Mouse (Mus musculus): ENCODE data around the gene Hnrnpul2. TPM values are rescaled to one million over a fixed set of nuclear protein-coding genes. Genes with fewer than 3 reads are reported as not detected.

The Hnrnpul2 gene
- polyA plus RNA-seq, 1 experiment from 2014 or later, result 6.0 TPM

- H3K27ac ChIP-seq (replicated peaks), result peak within 1 kb of the TSS; percentile 98
- WGBS, result 55% methylated on average over 11 of the region's 11 CpGs
- peak within 1 kb of the TSS; percentile 88 for H3K4me2 ChIP-seq (replicated peaks)
- no peaks in the 10 kb centered on the region for H3K9me3 ChIP-seq (replicated peaks)
- H3K27me3 ChIP-seq, result no peaks in the 10 kb centered on the region
- H3K9ac ChIP-seq, result peak within 1 kb of the TSS; percentile 80
- ATAC-seq (ENCODE audit: insufficient number of reproducible peaks, low FRiP score, low TSS enrichment, low read depth), result no peak
- peaks cover 32% of the 10 kb centered on the region for H3K4me1 ChIP-seq
- H3K36me3 ChIP-seq, result peaks cover 14% of the 10 kb centered on the region
- peak within 1 kb of the TSS; percentile 61 for H3K4me3 ChIP-seq (replicated peaks)
Observed at GRCm38 (mm10) chr19:8839103-8839907, 19.5 kb downstream of the Hnrnpul2 start, which contains the start of gene Gng3. Gene Gng3, minus strand, starts transcription at chr19:8839194.

DNA sequence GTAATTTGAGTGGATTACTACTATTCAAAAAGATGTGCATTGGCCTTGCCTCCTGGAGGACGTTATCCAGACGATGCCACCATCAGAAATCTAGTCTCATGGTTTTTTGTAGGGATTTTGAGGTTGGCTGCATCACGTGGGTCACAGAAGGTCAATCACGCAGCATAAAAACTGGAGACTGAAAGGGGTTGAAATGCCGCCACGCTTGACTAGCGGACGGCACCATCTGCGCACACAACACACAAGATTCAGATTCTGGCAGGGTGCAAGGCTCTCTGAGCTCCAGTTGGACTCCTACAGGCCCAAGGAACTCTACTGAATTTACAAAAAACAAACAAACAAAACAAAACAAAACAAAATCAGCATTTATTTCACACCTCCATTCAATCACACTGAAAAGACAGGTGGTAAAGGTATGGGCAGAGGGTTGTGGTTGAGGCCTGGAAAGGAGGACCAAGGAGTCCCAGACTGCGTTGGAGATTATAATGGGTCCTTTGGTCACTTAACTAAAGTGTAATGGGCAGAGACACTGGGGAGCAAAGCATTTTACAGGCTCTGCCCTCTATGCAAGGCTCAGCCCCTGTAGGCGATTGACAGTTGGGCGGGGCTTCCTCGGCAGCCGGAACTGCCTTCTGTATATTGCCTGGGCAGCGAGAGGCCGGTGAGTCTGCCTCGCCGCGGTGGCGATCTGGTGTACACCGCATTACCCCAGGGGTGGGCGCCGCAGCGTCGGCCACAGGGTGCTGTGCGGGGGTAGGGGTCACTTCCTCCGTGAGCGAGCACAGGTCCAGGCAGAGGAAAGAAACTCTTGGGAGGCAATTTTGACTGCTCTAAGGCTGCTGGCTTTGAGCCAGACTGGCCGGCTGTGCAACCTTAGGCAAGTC lies 20.3 kb downstream of the Hnrnpul2 start:
- H3K9ac ChIP-seq, result peak overlapping the region; percentile 54
- H3K4me2 ChIP-seq (replicated peaks), result peak overlapping the region; percentile 73
- H3K36me3 ChIP-seq, result peaks cover 6% of the 10 kb centered on the region
- ATAC-seq (ENCODE audit: insufficient number of reproducible peaks, low FRiP score, low TSS enrichment, low read depth), result peak; percentile 56
- WGBS, result 24% methylated on average over 29 of the region's 29 CpGs
- H3K27me3 ChIP-seq, result no peaks in the 10 kb centered on the region
- peak overlapping the region; percentile 45 for H3K4me3 ChIP-seq (replicated peaks)
- no peak overlapping the region for H3K27ac ChIP-seq (replicated peaks)
- no peaks in the 10 kb centered on the region for H3K9me3 ChIP-seq (replicated peaks)
- H3K4me1 ChIP-seq, result peaks cover 32% of the 10 kb centered on the region

DNA sequence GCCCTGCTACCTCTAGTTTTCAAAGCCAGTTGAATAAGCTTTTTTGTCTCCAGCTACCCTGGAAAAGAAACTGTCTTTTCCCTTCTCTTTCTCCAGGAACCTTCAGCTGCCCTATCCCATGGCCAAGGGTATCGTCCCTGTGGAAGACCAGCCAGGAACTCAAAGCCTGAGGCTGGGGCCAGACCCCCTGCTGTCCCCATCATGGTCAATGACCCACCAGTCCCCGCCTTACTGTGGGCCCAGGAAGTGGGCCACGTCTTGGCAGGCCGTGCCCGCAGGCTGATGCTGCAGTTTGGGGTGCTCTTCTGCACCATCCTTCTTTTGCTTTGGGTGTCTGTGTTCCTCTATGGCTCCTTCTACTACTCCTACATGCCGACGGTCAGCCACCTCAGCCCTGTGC lies 21.2 kb downstream of the Hnrnpul2 start:
- no peak for ATAC-seq (ENCODE audit: insufficient number of reproducible peaks, low FRiP score, low TSS enrichment, low read depth)
- WGBS, result 93% methylated on average over 7 of the region's 7 CpGs
- H3K9me3 ChIP-seq (replicated peaks), result no peaks in the 10 kb centered on the region
- peak overlapping the region; percentile 54 for H3K9ac ChIP-seq
- no peaks in the 10 kb centered on the region for H3K27me3 ChIP-seq
- H3K4me1 ChIP-seq, result peaks cover 32% of the 10 kb centered on the region
- H3K27ac ChIP-seq (replicated peaks), result no peak overlapping the region
- peak overlapping the region; percentile 73 for H3K4me2 ChIP-seq (replicated peaks)
- peaks cover 4% of the 10 kb centered on the region for H3K36me3 ChIP-seq
- H3K4me3 ChIP-seq (replicated peaks), result peak overlapping the region; percentile 45

- no peak overlapping the region for H3K4me3 ChIP-seq (replicated peaks)
- no peak for ATAC-seq (ENCODE audit: insufficient number of reproducible peaks, low FRiP score, low TSS enrichment, low read depth)
- H3K27ac ChIP-seq (replicated peaks), result no peak overlapping the region
- H3K4me2 ChIP-seq (replicated peaks), result no peak overlapping the region
- H3K4me1 ChIP-seq, result peaks cover 31% of the 10 kb centered on the region
- H3K27me3 ChIP-seq, result no peaks in the 10 kb centered on the region
- H3K9ac ChIP-seq, result no peak overlapping the region
- 83% methylated on average over 6 of the region's 6 CpGs for WGBS
- H3K9me3 ChIP-seq (replicated peaks), result no peaks in the 10 kb centered on the region
- peaks cover 23% of the 10 kb centered on the region for H3K36me3 ChIP-seq
Observed at GRCm38 (mm10) chr19:8842961-8843360, 23.2 kb downstream of the Hnrnpul2 start.

- Histone ChIP-seq H3K27me3 (no peaks in the 10 kb centered on the region), H3K9me3 (replicated peaks) (no peaks in the 10 kb centered on the region), H3K27ac (replicated peaks) (peak overlapping the region; percentile 56; the same call in 1 of the 2 replicates), H3K4me3 (replicated peaks) (no peak overlapping the region), H3K9ac (no peak overlapping the region), H3K4me2 (replicated peaks) (no peak overlapping the region), H3K36me3 (peaks cover 28% of the 10 kb centered on the region), H3K4me1 (peaks cover 16% of the 10 kb centered on the region)
- no peak for ATAC-seq (ENCODE audit: insufficient number of reproducible peaks, low FRiP score, low TSS enrichment, low read depth)
- 48% methylated on average over 5 of the region's 5 CpGs for WGBS
Observed at GRCm38 (mm10) chr19:8844371-8845129, 24.7 kb downstream of the Hnrnpul2 start.

- H3K36me3 ChIP-seq, result peaks cover 28% of the 10 kb centered on the region
- no peak overlapping the region for H3K4me3 ChIP-seq (replicated peaks)
- ATAC-seq (ENCODE audit: insufficient number of reproducible peaks, low FRiP score, low TSS enrichment, low read depth), result no peak
- H3K27ac ChIP-seq (replicated peaks), result no peak overlapping the region
- WGBS, result 70% methylated on average over 5 of the region's 5 CpGs
- H3K4me2 ChIP-seq (replicated peaks), result no peak overlapping the region
- no peak overlapping the region for H3K9ac ChIP-seq
- no peaks in the 10 kb centered on the region for H3K9me3 ChIP-seq (replicated peaks)
- no peaks in the 10 kb centered on the region for H3K27me3 ChIP-seq
- peaks cover 11% of the 10 kb centered on the region for H3K4me1 ChIP-seq
Observed at GRCm38 (mm10) chr19:8848356-8848755, 28.5 kb downstream of the Hnrnpul2 start.

GRCm38 (mm10) chr19:8850402-8850901 lies 30.6 kb downstream of the Hnrnpul2 start, which contains the start of gene Lrrn4cl:
Gene Lrrn4cl, plus strand, starts transcription at chr19:8850768.
- Histone ChIP-seq H3K4me2 (replicated peaks) (peak within 1 kb of the TSS; percentile 15; the same call in 1 of the 2 replicates), H3K9me3 (replicated peaks) (no peaks in the 10 kb centered on the region), H3K36me3 (peaks cover 28% of the 10 kb centered on the region), H3K9ac (no peak within 1 kb of the TSS), H3K27me3 (no peaks in the 10 kb centered on the region), H3K27ac (replicated peaks) (peak within 1 kb of the TSS; percentile 49), H3K4me3 (replicated peaks) (no peak within 1 kb of the TSS), H3K4me1 (peaks cover 11% of the 10 kb centered on the region)
- 6% methylated on average over 7 of the region's 7 CpGs for WGBS
- peak; percentile 74 for ATAC-seq (ENCODE audit: insufficient number of reproducible peaks, low FRiP score, low TSS enrichment, low read depth)

DNA sequence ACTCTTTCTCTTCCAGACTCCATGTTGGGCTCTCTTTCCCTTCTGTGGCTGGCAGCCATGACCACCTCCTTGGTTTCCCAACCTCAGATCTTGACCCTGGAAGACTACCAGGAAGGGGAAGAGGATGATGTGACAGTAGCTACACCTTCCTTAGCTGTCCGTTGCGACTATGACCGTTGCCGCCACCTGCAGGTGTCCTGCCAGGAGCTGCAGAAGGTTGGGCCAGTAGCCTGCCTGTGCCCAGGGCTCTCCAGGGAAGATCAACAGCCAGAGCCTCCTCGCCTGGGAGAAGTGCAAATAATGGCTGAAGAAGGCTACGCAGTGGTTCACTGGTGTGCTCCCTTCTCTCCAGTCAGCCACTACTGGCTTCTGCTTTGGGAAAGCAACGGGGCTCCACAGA lies 31.8 kb downstream of the Hnrnpul2 start:
- Histone ChIP-seq H3K36me3 (peaks cover 18% of the 10 kb centered on the region), H3K9ac (no peak overlapping the region), H3K9me3 (replicated peaks) (no peaks in the 10 kb centered on the region), H3K4me2 (replicated peaks) (no peak overlapping the region), H3K4me3 (replicated peaks) (no peak overlapping the region), H3K27ac (replicated peaks) (no peak overlapping the region), H3K27me3 (no peaks in the 10 kb centered on the region), H3K4me1 (peaks cover 11% of the 10 kb centered on the region)
- no peak for ATAC-seq (ENCODE audit: insufficient number of reproducible peaks, low FRiP score, low TSS enrichment, low read depth)
- 65% methylated on average over 7 of the region's 7 CpGs for WGBS

DNA sequence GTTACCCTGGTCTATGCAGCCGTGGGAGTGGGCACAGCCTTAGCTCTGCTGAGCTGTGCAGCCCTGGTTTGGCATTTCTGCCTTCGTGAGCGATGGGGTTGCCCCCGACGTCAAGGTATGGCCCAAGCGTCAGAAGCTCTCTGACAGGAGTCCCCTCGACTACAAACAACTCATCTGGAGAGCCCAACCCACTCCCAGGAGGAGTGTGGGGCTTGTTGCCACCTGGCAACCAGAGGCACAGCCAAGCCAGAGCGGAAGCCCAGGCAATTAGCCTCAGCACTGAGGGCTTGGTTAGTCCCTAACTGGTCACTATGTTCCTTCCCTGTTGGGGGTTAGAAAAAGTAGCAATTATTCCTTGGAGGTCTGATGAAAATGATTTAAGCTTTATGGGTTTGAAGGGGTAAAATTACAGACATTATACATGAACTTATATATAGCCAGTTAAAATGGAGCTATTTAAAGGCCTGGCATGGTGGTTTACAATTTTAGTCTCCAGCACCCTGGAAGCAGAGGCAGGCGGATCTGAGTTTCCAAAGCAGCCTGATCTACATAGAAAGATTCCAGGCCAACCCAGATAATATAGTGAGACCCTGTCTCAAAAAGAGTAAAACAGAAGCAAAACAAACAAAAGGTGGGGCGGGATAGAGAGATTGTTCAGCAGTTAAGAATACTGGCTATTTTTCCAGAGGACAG lies 32.6 kb downstream of the Hnrnpul2 start:
- Histone ChIP-seq H3K9me3 (replicated peaks) (no peaks in the 10 kb centered on the region), H3K4me3 (replicated peaks) (no peak overlapping the region), H3K4me2 (replicated peaks) (no peak overlapping the region), H3K9ac (no peak overlapping the region), H3K36me3 (peaks cover 10% of the 10 kb centered on the region), H3K27ac (replicated peaks) (no peak overlapping the region), H3K4me1 (peaks cover 11% of the 10 kb centered on the region), H3K27me3 (no peaks in the 10 kb centered on the region)
- 56% methylated on average over 10 of the region's 10 CpGs for WGBS
- ATAC-seq (ENCODE audit: insufficient number of reproducible peaks, low FRiP score, low TSS enrichment, low read depth), result no peak

DNA sequence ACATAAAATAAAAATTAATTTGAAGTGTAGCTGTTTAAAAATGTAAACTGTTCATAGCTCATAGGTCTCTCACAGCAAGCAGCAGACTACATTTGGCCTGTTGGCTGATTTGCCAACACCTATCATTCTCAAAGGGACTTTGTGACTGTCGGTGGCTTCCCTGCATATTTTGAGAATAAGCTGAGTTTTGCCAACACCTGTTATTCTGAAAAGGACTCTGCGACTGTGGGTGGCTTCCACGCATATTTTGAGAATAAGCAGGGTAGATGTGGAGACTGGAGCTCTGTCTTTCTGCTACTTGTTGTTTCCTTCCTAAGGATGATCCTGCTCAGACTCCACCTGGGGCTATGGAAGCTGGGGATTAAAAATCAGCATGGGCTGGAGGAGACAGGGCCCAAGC lies 33.3 kb downstream of the Hnrnpul2 start:
- Histone ChIP-seq H3K36me3 (peaks cover 5% of the 10 kb centered on the region; the same call in 1 of the 2 replicates), H3K9ac (no peak overlapping the region), H3K4me2 (replicated peaks) (no peak overlapping the region), H3K4me3 (replicated peaks) (no peak overlapping the region), H3K9me3 (replicated peaks) (no peaks in the 10 kb centered on the region), H3K27ac (replicated peaks) (no peak overlapping the region), H3K27me3 (no peaks in the 10 kb centered on the region), H3K4me1 (peaks cover 11% of the 10 kb centered on the region)
- WGBS, result 71% methylated on average over 3 of the region's 3 CpGs
- no peak for ATAC-seq (ENCODE audit: insufficient number of reproducible peaks, low FRiP score, low TSS enrichment, low read depth)
